Mouse (Mus musculus): ENCODE results near the gene Bcl3. TPM values are rescaled to one million over a fixed set of nuclear protein-coding genes. Genes with fewer than 3 reads are reported as not detected.

The Bcl3 gene
- polyA plus RNA-seq, 1 experiment from 2014 or later: 2.0 TPM

Other genes starting within 250 kb of the Bcl3 start
- 0.36 and 0.73 TPM in 2 replicates for gene Zfp296, start 245.5 kb downstream of the Bcl3 start, polyA plus RNA-seq (2015; fragmentation: Nextera tagmentation; extraction: Ambion mirVana)
- 167 and 179 TPM in 2 replicates for gene Gemin7, start 245.2 kb downstream of the Bcl3 start, polyA plus RNA-seq (2015; fragmentation: Nextera tagmentation; extraction: Ambion mirVana)
- 62.2 and 64.6 TPM in 2 replicates for gene Clasrp, start 218.3 kb downstream of the Bcl3 start, polyA plus RNA-seq (2015; fragmentation: Nextera tagmentation; extraction: Ambion mirVana)
- 9.1 and 9.6 TPM in 2 replicates for gene Relb, start 193.3 kb downstream of the Bcl3 start, polyA plus RNA-seq (2015; fragmentation: Nextera tagmentation; extraction: Ambion mirVana)
- 75.9 and 77.4 TPM in 2 replicates for gene Clptm1, start 157.7 kb downstream of the Bcl3 start, polyA plus RNA-seq (2015; fragmentation: Nextera tagmentation; extraction: Ambion mirVana)
- gene Apoc2, start 144.8 kb downstream of the Bcl3 start, polyA plus RNA-seq (2015; fragmentation: Nextera tagmentation; extraction: Ambion mirVana): 1.1 and 1.7 TPM in 2 replicates
- 0.64 TPM in 1 of 2 replicates, not detected in the other for gene Gm44805, start 141.3 kb downstream of the Bcl3 start, polyA plus RNA-seq (2015; fragmentation: Nextera tagmentation; extraction: Ambion mirVana)
- gene Apoc4, start 141.3 kb downstream of the Bcl3 start, polyA plus RNA-seq (2015; fragmentation: Nextera tagmentation; extraction: Ambion mirVana): not detected in 2 replicates
- gene Apoc1, start 130.1 kb downstream of the Bcl3 start, polyA plus RNA-seq (2015; fragmentation: Nextera tagmentation; extraction: Ambion mirVana): 8.9 and 10.3 TPM in 2 replicates
- gene Apoe, start 123.6 kb downstream of the Bcl3 start, polyA plus RNA-seq (2015; fragmentation: Nextera tagmentation; extraction: Ambion mirVana): 236 and 241 TPM in 2 replicates
- 126 and 133 TPM in 2 replicates for gene Tomm40, start 107.3 kb downstream of the Bcl3 start, polyA plus RNA-seq (2015; fragmentation: Nextera tagmentation; extraction: Ambion mirVana)
- 88.6 and 88.7 TPM in 2 replicates for gene Nectin2, start 72.3 kb downstream of the Bcl3 start, polyA plus RNA-seq (2015; fragmentation: Nextera tagmentation; extraction: Ambion mirVana)
- gene Bcam, start 51.8 kb downstream of the Bcl3 start, polyA plus RNA-seq (2015; fragmentation: Nextera tagmentation; extraction: Ambion mirVana): 69.0 and 72.7 TPM in 2 replicates
- 4.2 and 4.9 TPM in 2 replicates for gene Cblc, start 26.0 kb downstream of the Bcl3 start, polyA plus RNA-seq (2015; fragmentation: Nextera tagmentation; extraction: Ambion mirVana)
- gene Gm19345, start 29.2 kb upstream of the Bcl3 start, polyA plus RNA-seq (2015; fragmentation: Nextera tagmentation; extraction: Ambion mirVana): not detected in 2 replicates
- gene Ceacam16, start 38.5 kb upstream of the Bcl3 start, polyA plus RNA-seq (2015; fragmentation: Nextera tagmentation; extraction: Ambion mirVana): not detected in 2 replicates
- 0.23 and 0.37 TPM in 2 replicates for gene Ceacam19, start 65.2 kb upstream of the Bcl3 start, polyA plus RNA-seq (2015; fragmentation: Nextera tagmentation; extraction: Ambion mirVana)
- 11.3 and 11.8 TPM in 2 replicates for gene Pvr, start 98.4 kb upstream of the Bcl3 start, polyA plus RNA-seq (2015; fragmentation: Nextera tagmentation; extraction: Ambion mirVana)
- 0.08 TPM in 1 of 2 replicates, not detected in the other for gene Igsf23, start 128.0 kb upstream of the Bcl3 start, polyA plus RNA-seq (2015; fragmentation: Nextera tagmentation; extraction: Ambion mirVana)
- not detected in 2 replicates for gene Ceacam20, start 142.6 kb upstream of the Bcl3 start, polyA plus RNA-seq (2015; fragmentation: Nextera tagmentation; extraction: Ambion mirVana)
- not detected in 2 replicates for gene Nlrp9b, start 168.7 kb upstream of the Bcl3 start, polyA plus RNA-seq (2015; fragmentation: Nextera tagmentation; extraction: Ambion mirVana)

All from limb, embryonic 13.5 days (tissue).